Mouse (Mus musculus): Measurements from ENCODE around the gene Mtif3.
A peak's percentile ranks its signal among the peaks of the same experiment; 100 is the strongest.

Gene Mtif3

DNA sequence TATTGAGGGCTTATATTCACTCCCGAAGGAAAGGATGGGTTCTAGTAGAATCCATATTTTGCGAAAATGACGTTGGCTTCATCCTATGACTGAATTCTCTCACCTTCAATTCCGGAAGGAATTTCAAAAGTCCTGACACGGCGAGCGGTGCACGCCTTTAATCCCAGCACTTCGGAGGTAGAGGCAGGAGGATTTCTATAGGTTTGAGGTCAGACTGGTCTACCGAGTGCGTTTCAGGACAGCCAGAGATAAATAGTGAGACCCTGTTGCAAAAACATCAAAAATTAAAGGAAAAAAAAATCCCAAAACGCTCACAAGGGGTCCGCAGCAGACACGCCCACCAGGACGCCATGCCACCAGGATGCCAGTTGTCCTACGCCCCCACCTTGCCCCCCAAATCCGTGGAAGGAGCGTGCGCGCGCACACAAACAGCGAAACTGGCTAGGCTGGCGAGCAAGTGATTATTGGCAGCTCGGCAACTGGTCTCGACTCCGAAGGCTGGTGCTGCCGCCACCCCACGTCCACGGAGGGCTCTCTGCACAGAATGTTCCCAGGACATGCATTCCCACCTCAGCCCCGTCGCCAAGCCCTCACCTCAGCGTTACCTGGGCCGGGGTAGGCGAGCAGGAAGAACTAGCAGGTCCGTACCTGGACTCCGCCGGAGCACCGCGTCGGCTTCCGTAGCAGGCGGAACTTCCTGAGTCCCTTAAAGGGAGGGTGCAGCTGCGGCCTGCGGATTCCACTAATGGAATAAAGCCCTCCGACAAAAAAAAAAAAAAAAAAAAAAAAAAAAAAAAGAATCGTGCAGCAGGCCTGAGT, at the start of gene Mtif3:
Gene Mtif3, minus strand, starts transcription at position 683 of the 819 bp plus-strand sequence.
- DNase-seq (ENCODE audit: low read depth, low spot score), result peak; percentile 82

- DNase-seq (ENCODE audit: low read depth, low spot score), result no peak
Measured at GRCm38 (mm10) chr5:147011333-147011732, 47.7 kb upstream of the Mtif3 start.

DNA sequence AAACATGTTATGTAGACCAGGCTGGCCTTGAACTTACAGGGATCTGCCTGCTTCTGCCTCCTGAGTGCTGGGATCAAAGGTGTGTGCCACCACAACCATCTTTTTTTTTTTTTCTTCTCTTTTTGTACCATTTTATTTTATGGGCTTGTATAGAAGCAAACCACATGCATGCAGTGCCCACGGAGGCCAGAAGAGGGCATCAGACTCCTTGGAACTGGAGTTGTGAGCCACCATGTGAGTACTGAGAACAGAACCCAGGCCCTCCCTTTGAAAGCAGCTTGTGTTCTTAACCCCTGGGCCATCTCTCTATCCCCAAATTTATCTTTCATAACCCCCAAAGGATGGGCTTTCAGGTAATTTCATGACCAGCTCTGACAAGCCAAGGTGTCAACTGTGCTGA, 39.7 kb upstream of the Mtif3 start:
- no peak for DNase-seq (ENCODE audit: low read depth, low spot score)

DNA sequence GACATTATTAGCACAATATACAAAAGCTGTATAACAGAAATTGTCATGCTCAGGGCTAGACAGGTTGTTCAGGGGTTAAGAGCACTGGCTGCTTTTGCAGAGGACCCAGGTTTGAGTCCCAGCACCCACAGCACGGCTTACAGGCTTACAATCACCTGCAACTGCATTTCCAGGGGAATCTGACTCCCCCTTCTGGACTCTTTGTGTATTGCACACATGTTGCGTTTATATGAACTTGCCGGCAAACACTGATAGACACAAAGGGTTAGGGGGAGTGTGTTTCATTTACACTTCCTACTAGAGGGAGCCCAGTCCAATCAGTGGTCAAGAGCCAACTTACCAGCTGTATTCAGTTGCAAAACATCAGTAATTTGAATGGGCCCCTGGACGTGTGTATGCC, 37.7 kb upstream of the Mtif3 start:
- DNase-seq (ENCODE audit: low read depth, low spot score), result no peak

GRCm38 (mm10) chr5:146998802-146999201, 35.2 kb upstream of the Mtif3 start:
- no peak for DNase-seq (ENCODE audit: low read depth, low spot score)

- no peak for DNase-seq (ENCODE audit: low read depth, low spot score)
Measured at GRCm38 (mm10) chr5:146996812-146997211, 33.2 kb upstream of the Mtif3 start.

GRCm38 (mm10) chr5:146994973-146995372, 31.4 kb upstream of the Mtif3 start:
- DNase-seq (ENCODE audit: low read depth, low spot score), result no peak

DNA sequence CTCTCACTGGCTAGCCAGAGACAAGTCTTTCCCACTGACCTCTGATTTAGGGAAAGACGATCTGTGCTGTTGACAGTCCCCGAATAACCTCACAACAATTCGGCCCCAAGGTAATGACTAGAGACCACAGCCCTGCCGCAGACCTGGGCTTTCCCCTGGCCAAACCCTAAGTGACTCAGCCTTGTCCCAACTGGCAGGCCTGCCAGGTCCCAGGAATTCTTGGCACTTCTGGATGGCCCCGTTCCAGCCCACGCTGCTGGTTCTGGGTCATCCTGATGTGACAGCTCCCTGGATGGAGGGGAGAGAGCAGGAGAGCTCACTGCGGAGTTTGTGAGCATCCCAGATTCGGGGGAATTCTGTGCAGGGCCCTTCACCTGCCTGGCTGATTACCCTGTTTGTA, 29.9 kb upstream of the Mtif3 start:
- no peak for DNase-seq (ENCODE audit: low read depth, low spot score)

DNA sequence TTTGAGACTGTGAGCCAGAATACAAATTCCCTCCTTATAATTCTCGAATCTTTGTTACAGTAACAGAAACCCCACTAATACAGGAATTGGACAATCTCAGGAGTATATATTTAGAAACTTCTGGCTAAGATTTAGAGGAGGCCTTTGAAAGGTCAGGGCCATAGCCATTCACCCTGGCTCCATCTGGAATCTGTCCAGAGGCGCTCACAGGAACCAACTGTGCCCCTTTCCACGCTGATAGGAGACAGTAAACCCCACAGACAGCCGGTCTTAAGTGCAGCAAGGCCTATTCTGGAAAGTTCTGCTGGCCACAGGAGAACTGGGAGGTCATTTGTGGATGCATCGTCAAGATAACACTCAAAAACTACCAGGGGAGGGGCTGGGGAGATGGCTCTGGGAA, 25.5 kb upstream of the Mtif3 start:
- DNase-seq (ENCODE audit: low read depth, low spot score), result no peak

GRCm38 (mm10) chr5:146987588-146987987, 24.0 kb upstream of the Mtif3 start:
- no peak for DNase-seq (ENCODE audit: low read depth, low spot score)

GRCm38 (mm10) chr5:146985725-146986433, 22.3 kb upstream of the Mtif3 start:
- no peak for DNase-seq (ENCODE audit: low read depth, low spot score)

DNA sequence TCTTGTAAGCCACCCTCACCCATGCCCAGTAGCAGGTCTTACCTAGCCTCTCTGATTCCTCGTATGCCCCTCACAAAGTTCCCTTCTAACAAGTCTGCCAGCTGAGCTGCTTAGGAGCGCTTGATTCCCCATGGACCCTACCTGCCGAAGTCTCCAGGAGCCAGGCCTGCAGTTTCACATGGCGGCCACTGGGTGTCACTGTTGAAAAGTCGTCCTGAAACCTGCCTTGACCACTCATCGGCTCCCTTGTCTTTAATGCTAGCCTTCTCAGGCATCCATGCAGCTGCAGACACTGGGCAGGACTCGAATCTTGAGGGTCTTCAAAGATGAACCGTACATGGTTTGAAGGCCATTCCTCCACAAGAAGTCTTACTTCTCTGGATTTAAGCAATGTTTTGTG, 19.6 kb upstream of the Mtif3 start:
- DNase-seq (ENCODE audit: low read depth, low spot score), result peak; percentile 51

DNA sequence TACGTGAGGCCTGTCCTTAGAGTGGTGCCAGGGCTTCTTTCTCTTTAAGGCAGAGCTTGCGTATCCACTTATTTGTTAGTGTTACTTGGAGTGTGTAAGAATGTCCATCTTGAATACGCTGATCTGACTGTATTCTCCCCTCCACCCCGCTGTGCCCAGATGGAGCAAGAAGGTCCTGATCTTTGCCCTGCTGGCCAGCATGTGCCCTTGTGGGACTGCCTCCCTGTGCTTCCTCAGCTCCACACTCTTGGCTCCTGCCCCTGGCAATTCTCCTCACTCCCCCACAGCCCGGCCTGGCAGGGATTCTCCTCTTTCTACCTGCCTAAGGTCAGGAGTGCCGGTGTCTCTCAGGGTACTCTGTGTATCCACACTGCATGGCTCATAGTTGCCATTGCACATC, 17.8 kb upstream of the Mtif3 start:
- DNase-seq (ENCODE audit: low read depth, low spot score), result no peak

- DNase-seq (ENCODE audit: low read depth, low spot score), result no peak
Measured at GRCm38 (mm10) chr5:146974781-146975123, 11.2 kb upstream of the Mtif3 start.

DNA sequence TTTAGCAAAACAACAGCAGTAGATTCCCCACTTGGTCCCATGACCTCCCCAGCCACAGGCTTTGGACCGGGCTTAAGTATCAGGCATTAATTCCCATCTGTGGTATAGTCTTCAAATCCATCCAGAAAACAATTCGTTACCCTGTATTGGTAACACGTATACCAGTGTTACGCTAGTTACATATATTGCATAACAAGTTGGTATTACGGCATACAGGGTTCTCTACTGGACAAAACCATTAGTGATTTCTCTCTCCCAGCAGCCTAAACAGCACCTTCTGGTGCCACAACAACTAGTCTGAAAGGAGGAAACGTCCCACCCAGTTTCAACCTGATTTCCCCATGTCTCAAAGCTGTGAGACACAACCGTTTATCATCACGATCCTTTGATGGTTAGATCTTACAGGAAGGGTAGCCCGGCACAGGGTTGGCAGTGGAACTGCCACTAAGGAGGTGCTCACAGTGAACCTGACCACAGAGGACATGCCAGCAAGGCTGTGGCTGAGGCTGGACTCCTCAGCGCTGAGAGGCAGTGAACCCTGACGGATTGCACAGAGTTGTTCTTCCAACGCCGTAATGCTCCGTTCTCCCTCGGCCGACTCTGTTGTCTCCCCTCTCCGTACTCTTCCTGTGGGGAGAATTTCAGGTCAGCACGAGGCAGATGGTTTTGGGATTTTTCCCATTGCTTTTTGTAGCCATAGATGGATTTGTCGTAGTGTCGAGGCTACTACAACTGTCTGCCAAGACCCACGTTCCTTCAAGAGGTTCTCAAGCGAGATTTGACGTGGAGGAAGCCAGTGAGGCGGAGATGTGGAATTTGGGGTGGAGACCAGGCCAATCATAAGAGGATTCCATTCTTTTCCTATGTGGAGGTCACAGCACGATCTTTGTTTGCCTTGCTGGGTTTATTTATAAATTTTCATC, 10.5 kb upstream of the Mtif3 start:
- no peak for DNase-seq (ENCODE audit: low read depth, low spot score)

GRCm38 (mm10) chr5:146973353-146973752, 9.8 kb upstream of the Mtif3 start:
- DNase-seq (ENCODE audit: low read depth, low spot score), result no peak

DNA sequence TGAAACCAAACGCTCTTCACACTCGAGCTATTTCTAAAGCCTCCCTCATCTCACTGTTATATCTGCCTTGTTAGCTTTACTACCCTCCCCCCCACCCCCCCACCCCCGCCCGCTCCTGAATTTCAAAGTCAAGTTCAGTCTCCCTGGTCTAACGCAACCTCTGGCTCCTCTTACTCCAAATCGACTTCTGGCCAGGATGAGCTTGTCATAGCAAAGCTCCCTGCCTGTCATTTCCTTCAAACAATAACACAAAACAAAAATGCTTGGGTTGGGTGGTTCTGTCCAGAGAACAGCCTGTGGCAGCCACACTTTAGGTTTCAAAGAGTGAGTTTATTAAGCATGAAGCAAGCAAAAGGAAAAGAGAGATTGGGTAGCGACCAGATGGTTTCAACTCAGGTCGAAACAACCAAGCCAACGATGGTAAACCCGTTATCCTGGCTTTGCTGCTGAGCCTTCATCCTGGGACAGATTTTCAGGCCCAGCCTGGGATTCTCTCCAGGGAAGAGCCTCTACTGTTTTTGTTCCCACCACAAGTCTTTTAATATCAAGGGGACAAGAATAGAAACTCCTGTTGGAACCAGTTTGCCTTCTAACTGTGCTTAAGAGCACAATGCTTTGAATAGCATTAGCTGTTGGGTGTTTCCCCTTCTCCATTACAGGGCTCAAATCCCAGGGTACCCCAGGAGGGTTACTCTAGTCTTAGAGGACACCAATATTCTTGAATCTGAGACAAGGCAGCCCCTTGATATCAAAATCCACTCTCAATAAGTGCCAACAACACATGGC, 8.4 kb upstream of the Mtif3 start:
- no peak for DNase-seq (ENCODE audit: low read depth, low spot score)

- DNase-seq (ENCODE audit: low read depth, low spot score), result no peak
Measured at GRCm38 (mm10) chr5:146968695-146969393, 5.2 kb upstream of the Mtif3 start.

DNA sequence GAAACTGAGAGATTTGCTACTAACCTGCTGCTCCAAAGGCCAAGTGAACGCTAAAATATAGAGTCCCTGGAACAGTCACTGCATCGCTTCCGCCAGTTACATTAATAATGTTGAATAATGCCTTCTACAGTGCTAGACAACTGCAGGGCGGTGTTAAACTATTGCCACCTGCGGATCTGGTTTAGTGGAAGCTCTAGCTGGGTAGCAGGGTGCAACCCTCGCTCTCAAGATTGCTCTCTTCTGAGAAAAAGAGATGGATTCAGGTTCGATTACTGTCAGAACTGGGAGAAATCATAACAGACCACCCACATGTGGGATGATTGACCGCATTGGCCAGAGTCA, 308 bp upstream of the Mtif3 start:
- no peak for DNase-seq (ENCODE audit: low read depth, low spot score)

DNA sequence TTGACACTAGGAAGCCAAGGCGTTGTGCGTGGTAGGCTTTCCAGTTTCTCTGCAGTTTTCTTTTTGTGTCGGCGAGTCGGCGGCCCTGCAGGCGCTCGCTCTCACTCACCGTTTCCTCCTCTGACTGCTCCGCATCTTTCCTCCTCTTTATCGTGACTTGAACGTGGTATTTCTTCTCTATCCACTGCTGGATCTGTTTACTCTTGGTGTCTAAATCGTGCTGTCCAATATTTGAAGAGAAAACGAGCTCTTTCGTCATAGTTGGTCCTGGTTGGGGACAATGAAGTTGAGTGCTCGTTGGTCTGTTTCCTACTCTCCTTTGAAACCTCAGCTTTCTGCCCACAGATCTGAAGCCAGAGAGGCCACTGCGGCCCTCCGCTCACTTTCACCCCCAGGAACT, 6.9 kb downstream of the Mtif3 start:
- no peak for DNase-seq (ENCODE audit: low read depth, low spot score)

DNA sequence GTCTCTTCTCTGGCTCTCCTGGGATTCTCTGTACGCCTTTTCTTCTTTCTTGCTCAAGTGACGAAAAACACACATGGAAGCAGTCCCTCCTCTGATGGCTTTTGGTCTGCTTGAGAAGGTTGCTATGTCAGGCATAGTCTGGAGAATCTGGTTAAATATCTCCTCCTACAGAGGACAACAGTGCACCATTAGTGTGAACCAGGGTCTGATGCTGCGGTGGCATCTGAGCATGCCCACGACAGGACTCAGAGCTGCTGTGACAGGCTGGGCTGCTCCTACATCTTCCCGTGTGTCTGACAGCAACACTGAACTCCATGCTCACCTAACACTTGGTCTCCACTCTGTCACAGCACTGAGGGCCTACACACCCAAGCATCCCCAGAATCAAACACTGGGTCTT, 7.9 kb downstream of the Mtif3 start:
- DNase-seq (ENCODE audit: low read depth, low spot score), result no peak
